Mouse (Mus musculus) layer of hippocampus, postnatal 36 days (tissue): ENCODE measurements around the gene Nr0b2. TPM values are rescaled to one million over a fixed set of nuclear protein-coding genes. Genes with fewer than 3 reads are reported as not detected.
"Not testable (repeated sequence)": the region's sequence is repeated elsewhere in the genome, so short reads cannot be mapped to it uniquely, and the experiment has no call there.

Source experiments
- DNase-seq, 2 experiments: peaks; one replicate each; pipeline ENCODE4 v3.0.0; 2022
- total RNA-seq, 2 experiments: library from RNA; stranded (reverse); gene quantifications; 2 replicates each; pipeline ENCODE4 v1.2.3; 2021

The Nr0b2 gene
- total RNA-seq = not detected

- DNase-seq = no peak
Observed at GRCm38 (mm10) chr4:133552768-133553447, at the start of gene Nr0b2. TSS of gene Nr0b2 (plus strand) at chr4:133553376.

DNA sequence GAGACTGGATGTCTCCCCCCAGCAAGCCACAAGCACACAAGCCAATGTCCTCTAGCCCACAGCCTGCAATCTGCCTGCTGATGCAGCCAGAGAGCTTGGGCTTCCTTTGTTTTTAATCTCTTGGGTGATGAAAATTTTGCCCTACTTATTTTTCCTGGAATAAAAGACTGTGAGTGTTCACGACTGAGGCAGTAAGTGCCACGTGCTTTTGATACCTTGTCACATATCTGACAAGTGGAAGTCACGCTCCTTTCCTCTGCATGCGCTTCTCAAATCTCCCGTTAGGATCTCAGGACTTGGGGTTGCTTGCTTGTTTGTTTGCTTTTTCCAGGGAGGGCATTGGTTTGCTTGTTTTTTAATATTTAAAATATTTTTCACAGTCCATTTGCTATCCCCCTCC, 48.9 kb upstream of the Nr0b2 start:
- no peak for DNase-seq

- no peak for DNase-seq
Observed at GRCm38 (mm10) chr4:133504755-133505485, 48.3 kb upstream of the Nr0b2 start.

GRCm38 (mm10) chr4:133506573-133506972, 46.6 kb upstream of the Nr0b2 start:
- DNase-seq = no peak

GRCm38 (mm10) chr4:133508990-133509389, 44.2 kb upstream of the Nr0b2 start:
- DNase-seq = peak; percentile 67 to 75

DNA sequence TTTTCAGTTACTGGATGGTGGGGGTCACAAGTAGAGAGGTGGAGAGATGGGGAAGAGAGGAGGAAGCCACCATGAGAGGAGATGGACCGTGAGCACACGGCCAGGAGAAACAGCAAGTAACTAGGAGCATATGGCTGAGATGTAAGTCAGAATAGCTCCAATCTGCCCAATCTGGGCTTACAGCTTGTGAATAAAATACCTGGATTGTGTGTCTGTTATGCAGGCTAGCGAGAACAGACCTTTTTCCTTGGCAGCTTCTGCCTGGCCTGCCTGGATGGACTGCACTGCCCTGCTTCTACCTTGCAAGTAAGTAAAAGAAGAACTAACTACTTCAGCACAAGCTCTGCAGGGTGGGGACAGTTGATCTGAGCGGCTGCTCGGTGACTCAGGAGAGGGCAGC, 42.1 kb upstream of the Nr0b2 start:
- no peak for DNase-seq

DNA sequence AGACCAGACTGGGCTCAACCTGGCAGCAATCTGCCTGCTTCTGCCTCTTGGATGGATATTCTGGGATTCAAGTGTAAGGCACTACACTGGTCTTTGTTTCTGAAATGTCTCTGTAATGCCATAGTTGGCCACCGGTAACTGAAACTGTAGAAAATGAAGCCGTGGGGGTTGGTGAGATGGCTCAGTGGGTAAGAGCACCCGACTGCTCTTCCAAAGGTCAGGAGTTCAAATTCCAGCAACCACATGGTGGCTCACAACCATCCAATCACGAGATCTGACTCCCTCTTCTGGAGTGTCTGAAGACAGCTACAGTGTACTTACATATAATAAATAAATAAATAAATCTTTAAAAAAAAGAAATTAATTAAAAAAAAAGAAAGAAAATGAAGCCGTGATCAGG, 40.7 kb upstream of the Nr0b2 start:
- DNase-seq = not testable (repeated sequence)

DNA sequence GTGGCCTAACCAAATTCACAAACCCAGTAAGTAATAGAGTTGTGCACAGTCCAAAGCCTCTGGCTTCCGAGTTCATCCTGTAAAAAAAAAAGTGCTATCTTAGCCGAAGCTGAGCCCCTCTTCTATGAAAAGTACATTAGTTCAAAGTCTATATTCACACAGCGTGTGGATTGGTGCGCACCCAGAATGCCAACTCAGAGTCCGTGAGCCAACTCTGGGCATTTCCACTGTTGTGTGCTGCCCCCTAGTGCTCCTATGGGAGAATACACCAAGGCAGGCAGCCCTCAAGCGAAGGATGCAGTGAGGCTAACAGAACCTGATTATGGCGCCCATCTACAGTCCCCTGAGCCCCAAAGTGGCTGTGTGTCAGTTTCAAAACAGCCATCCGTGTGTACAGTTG, 40.2 kb upstream of the Nr0b2 start:
- peak; percentile 74 to 78 for DNase-seq

- DNase-seq = no peak
Observed at GRCm38 (mm10) chr4:133518601-133519368, 34.4 kb upstream of the Nr0b2 start, which contains the start of gene Kdf1. TSS of gene Kdf1 (plus strand) at chr4:133518963.

GRCm38 (mm10) chr4:133519369-133519665, 33.9 kb upstream of the Nr0b2 start:
- no peak for DNase-seq

- no peak for DNase-seq
Observed at GRCm38 (mm10) chr4:133521502-133521901, 31.7 kb upstream of the Nr0b2 start.

- DNase-seq = no peak
Observed at GRCm38 (mm10) chr4:133527788-133528187, 25.4 kb upstream of the Nr0b2 start.

DNA sequence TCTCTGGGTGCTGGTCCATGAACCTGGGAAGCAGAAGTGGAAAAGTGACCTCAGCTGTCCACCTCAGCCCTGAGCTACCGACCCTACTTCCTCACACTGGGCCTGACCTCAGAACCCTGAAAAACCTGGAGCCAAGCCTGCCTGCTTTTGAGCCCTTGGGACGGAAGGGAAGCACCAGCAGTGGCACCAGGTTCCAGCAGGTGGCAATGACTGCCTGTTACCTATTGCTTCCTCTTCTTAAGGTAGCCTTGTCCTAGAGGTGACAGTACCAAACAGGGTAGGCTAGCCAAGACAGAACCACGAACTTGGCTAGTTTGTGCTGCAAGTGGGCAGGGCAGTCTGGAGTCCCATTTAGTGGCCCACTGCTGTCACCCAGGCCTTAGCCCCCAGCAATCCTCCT, 20.4 kb upstream of the Nr0b2 start:
- no peak for DNase-seq

GRCm38 (mm10) chr4:133536081-133536480, 17.1 kb upstream of the Nr0b2 start:
- no peak for DNase-seq

DNA sequence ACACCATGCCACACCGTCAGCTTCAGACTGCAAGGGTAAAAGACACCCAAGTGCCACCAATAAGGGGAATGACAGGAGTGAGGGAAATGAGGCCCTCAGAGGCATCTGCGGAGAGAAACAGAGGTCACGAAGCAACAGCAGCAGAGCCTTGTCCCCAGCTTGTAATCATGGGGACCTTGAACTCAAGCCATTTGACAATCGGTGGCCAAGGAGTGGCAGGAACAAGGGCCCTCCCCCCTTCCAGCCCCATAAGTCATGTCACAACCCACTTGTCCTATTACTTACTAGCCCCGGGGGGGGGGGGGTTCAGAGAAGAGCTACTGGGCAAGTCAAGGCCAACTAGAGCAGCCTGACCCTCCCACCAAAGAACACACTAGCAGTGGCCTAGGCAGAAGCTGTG, 16.5 kb upstream of the Nr0b2 start:
- no peak for DNase-seq

GRCm38 (mm10) chr4:133545272-133546231, 7.6 kb upstream of the Nr0b2 start, which contains the start of gene Nudc:
TSS of gene Nudc (minus strand) at chr4:133545996.
- peak; percentile 95 to 96 for DNase-seq

DNA sequence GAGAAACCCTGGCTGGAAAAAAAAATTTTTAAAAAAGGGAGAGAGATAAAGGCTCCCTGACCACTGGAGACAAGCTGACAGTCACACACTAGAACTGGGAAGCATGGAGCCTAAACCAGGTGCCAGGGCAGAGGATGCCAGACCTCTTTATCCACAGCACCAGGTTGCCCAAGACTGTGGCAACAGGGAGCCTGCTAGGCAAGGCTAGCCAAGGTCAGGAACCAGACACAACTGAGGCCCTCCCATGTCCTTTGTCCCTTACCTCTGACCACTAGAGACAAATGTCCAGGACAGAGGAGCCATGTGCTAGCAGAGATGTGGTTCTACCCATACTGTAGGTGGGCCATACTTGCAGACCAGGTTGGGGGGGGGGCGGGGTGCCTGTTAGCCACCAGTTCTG, 1.1 kb upstream of the Nr0b2 start:
- DNase-seq = no peak

DNA sequence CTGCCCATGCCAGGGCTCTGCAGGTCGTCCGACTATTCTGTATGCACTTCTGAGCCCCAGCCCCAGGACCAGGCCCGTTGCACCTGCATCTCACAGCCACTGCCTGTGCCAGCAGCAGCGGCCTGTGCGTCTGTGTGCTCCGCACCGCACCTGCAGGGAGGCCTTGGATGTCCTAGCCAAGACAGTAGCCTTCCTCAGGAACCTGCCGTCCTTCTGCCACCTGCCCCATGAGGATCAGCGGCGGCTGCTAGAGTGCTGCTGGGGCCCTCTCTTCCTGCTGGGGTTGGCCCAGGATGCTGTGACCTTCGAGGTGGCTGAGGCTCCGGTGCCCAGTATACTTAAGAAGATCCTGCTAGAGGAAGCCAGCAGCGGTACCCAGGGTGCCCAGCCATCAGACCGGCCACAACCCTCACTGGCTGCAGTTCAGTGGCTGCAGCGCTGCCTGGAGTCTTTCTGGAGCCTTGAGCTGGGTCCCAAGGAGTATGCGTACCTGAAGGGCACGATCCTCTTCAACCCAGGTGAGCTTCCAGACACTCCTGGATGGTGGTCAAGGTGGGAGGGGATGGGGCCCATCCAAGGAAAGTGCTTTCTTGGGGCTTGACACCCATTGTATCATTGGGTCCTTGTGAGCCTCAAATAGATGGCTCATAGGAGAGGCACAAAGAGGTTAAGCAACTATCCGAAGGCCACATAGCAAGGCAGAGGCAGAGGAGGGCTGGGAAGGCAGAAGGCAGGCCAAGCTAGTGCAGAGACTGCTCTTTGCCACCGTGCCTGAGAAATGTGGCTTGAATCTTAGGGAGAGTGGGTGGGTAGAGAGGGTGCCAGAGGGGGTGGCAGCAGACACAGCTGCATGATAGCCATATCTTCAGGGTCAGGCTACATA, 513 bp downstream of the Nr0b2 start:
- DNase-seq = no peak

DNA sequence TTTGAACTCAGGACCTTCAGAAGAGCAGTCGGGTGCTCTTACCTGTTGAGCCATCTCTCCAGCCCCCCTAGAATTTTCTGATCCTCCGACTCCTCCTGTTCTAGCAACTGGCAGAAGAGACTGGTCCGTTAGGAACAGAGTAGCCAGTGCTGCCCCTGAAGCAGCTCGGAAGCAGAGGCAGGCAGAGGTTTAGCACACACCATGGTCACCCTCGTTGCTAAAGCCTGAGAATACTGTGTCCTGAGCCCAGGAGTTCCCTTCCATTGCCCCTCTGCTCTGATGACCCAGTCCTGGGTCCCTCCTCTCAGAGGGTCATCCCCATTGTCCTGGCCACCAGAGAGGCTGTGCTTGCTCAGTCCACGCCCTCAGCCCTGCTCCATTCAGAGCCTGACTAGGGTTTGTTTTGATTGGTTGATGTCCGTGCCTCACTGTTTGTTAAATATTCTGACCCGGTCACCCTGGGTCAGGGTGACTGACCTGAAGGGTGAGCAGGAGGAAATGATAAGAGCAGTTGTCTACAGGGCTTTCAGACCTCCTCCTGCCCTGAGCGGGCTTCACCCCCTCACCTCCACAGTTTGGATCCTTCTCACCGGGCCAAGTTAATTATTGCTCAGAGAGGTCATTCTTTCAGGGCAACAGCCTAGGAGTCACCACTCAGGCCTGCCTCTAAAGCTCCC, 4.0 kb downstream of the Nr0b2 start:
- no peak for DNase-seq

- no peak for DNase-seq
Observed at GRCm38 (mm10) chr4:133559846-133560245, 6.7 kb downstream of the Nr0b2 start.

DNA sequence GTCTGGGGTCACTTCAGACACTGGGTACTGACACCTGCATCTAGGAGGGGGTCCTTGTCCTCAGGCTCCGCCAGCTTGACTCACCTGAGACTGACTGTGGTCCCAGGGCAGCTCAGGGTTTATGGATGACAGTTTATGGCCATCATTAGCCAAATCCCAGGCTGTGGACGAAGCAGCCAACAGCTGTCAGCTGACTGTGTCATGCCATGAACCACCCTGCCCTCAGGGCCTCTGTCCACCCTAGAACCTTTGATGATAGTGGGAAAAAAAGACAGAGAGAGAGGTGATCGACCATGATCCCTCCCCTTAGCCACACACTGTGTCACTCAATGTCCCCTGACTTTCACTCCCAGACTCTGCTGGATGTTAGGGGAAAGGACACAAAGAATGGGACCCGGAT, 8.4 kb downstream of the Nr0b2 start:
- DNase-seq = no peak
